Mouse (Mus musculus) heart, postnatal 10 days (tissue): ENCODE measurements around the gene Nek9. TPM values are rescaled to one million over a fixed set of nuclear protein-coding genes. Genes with fewer than 3 reads are reported as not detected.

Experiments used
- DNase-seq, 2 experiments: peaks; one replicate each; pipeline ENCODE4 v3.0.0; 2021
- intact Hi-C: fragments of 180-260 bp; cut with DNase I; formaldehyde crosslinking; loops from one replicate; pipeline ENCODE4 v1.15.1; 2025
- total RNA-seq, 2 experiments: library from RNA; stranded (reverse); gene quantifications; 2 replicates each; pipeline ENCODE4 v1.2.3; 2021

Nek9 gene
- total RNA-seq, 2 experiments from 2014 or later, result 74.2 to 79.1 TPM

DNA sequence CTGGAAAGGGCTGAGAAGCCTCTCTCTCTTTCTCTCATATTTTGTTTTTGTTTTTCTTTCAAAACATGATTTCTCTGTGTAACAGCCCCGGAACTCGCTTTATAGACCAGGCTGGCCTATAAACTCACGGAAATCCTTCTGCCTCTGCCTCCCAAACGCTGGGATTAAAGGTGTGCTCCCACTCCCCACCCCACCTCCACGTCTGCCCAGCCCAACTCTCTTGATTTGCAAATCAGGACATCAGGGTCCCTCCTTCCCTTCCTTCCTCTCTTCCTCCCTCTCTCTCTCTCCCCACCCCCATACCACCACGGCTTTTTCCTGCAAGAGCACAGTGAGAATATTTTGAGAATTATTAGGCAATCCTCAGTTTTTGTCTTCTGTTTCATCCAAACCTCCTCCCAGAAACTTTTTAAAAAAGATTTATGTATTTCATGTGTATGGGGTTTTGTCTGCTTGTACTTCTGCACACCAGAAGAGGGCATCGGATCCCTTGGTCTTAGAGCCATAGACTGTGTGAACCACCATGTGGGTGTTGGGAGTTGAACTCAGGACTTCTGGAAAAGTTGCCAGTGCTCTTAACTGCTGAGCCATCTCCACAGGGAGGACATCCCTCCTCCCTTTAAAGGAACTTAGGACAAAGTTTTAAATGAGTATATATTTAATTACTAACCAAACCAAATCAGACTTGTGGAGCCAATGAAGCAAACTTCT lies 67.9 kb downstream of the Nek9 start:
- DNase-seq, result no peak
- intact Hi-C loops, result loop anchor here (5.0 kb wide), 1 partner anchor 44 kb away; no protein-coding TSS in a partner anchor

DNA sequence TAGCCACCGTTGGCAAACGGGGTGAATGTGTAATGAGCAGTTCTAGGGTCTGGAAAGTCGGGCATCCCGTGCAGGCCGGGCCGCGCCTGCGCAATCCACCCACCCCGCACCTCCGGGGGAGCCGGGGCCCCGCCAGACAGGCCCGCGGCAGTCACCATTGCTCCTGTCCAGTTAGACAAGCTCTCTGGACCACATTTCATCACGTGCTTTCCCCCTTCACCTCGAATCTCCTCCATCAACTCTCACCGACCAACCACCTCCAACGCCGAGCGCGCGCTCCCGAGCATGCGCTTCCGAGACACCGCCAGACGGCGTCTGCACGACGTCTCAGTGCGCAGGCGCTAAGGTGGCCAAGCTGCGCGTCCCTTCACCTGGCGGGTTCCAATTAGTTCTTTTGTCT lies 68.8 kb downstream of the Nek9 start, which contains the start of gene Mlh3:
TSS of gene Mlh3 (minus strand) at position 281 of the 400 bp plus-strand sequence.
- peak; percentile 86 to 87 for DNase-seq
- intact Hi-C loops, result loop anchor here (5.0 kb wide), 1 partner anchor 43 kb away; no protein-coding TSS in a partner anchor

- DNase-seq, result no peak
- intact Hi-C loops, result loop anchor here (5.0 kb wide), 1 partner anchor 43 kb away; no protein-coding TSS in a partner anchor
These were observed 69.3 kb downstream of the Nek9 start for GRCm38 (mm10) chr12:85269821-85270220.

DNA sequence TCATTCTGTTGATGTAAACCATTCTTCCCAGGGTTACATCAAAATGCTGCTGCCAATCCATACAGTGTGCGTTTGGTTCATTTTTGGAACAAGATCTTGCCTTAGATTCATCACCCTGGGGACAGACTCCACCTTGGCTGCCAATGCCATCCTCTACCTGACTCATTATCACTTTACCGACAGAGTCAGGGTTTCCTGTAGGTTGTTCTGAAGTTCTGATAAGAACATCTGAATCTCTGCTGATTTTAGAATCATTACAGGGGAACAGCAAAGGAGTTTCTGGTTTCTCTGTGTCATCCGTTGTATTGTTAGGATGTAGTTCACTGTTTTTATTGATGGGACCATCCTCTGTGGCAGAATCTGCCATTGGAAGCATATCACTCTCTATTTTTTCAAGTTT lies 72.9 kb downstream of the Nek9 start:
- no peak for DNase-seq
- intact Hi-C loops, result no loop called here

DNA sequence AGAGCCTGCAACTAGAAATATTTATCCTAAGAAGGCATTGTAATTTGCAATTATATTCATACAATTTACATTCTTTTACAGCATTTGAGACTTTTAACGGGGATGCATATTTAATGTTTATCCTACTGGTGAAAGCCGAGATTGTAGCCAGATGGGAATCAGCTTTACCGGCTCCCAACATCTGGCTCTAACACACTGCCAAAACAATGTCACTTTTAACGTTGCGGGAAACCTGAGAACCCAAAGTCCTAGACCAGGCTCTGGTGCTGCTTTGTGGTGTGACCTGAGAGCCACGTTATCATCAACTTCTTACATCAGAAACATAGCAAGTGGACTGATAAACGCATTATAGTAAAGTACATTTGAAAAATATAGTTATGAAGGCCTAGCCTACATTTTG lies 74.2 kb downstream of the Nek9 start:
- intact Hi-C loops, result no loop called here

GRCm38 (mm10) chr12:85264531-85264930 lies 74.6 kb downstream of the Nek9 start:
- intact Hi-C loops, result no loop called here
- no peak for DNase-seq

More for the DNA sequence above, 74.2 kb downstream of the Nek9 start:
- DNase-seq, result no peak

DNA sequence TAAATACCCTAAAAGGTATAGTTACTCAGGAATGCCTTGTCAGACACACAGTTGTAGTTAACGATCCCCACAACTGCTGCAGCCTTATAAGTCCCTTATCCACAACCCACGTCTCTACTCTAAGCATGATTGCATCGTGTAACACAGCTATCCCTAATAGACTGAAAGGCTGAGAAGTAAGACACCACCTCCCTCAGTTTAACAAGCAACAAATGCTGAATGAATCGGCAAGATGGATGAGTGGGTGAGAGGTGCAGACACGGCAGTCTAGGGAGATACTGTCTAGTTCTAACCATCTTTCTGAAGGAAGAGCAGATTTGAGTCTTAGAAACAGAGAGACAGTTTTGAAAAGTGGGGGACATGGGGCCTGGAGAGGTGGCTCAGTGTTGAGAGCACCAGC lies 76.0 kb downstream of the Nek9 start:
- intact Hi-C loops, result no loop called here
- no peak for DNase-seq

DNA sequence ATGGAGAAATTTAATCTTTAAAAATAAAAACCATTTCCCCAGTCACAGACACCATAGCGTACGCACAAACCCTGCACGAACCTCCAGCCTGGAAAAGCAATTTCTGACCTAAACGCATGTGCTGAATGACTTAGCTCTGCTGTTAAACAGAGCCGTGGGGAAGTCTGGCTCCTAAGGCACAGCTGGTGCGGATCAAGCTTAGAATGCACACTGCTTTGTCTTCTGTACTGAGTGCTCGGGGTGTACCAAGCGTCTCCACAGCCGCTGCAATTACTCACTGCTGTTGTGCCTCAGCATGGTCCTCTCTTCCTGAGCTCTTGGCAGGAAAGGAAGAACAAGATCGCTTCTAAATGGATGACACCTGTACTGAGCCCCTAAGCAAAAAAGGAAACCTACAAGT lies 76.7 kb downstream of the Nek9 start:
- intact Hi-C loops, result no loop called here
- no peak for DNase-seq

- DNase-seq, result no peak
These were observed 82.0 kb downstream of the Nek9 start for GRCm38 (mm10) chr12:85257008-85257639.

DNA sequence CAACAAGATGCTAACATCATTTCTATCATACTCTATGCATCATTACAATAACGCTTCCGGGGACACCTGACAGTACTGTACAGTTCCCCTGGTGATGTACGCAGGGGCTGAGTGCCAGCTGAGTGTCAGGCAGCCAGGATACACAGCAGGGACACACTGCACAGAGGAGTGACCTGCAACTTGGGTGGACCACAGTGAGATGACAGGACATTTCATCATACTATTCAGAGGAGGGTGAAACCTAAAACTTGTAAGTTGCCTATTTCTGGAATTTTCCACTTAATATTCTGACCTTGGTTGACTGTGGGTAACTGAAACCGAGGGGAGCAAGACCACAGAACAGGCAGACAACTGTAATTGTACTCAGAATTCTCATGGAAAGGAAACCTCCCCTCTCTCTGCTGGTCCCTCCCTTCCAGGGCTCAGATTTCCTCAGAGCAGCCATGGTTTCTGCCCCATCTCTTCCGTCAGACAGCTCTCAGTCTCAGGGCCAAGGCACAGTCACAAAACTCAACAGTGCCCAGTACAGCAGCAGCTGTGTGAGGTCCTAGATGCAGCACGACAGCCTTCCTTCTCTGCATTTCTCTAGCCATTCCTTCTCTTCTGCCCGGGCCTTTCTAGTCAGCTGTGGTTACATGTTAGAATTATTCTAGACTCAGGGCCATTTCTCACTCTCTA lies 82.9 kb downstream of the Nek9 start:
- intact Hi-C loops, result no loop called here
- DNase-seq, result no peak

More at GRCm38 (mm10) chr12:85257008-85257639, 82.0 kb downstream of the Nek9 start:
- intact Hi-C loops, result no loop called here

DNA sequence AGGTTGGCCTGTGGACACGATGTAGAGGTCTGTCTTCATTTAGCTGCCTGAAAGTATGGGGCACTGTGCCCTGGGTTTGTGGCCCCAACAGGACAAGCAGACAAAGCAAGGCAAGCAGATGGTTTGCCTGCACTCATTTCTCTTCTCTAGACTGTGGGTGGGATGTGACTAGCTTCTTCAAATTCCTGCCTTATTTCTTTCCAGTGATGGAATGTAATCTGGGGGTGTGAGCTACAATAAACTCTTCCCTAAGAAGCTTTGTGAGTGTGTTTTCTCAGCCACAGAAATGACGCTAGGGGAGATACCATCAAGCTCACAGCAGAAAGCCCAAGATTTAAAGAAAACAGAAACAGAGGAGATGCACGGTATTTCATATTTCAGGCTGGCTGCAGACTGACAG lies 87.1 kb downstream of the Nek9 start:
- no peak for DNase-seq
- intact Hi-C loops, result no loop called here

Other genes starting within 250 kb of the Nek9 start
- gene Prox2, start 228.6 kb downstream of the Nek9 start, total RNA-seq, result 1 to 10 TPM; 2.2 to 3.3 TPM
- gene Dlst, start 228.5 kb downstream of the Nek9 start, total RNA-seq, result 100 to 1,000 TPM; 632 to 665 TPM
- 1 to 10 TPM; 3.2 to 3.8 TPM for gene Rps6kl1, start 188.1 kb downstream of the Nek9 start, total RNA-seq
- gene Pgf, start 161.6 kb downstream of the Nek9 start, total RNA-seq, result 1 to 10 TPM; 2.4 to 6.2 TPM
- gene Eif2b2, start 119.9 kb downstream of the Nek9 start, total RNA-seq, result 10 to 100 TPM; 56.5 to 57.8 TPM
- 1 to 10 TPM; 7.1 to 8.2 TPM for gene Mlh3, start 68.8 kb downstream of the Nek9 start, total RNA-seq
- 10 to 100 TPM; 21.3 to 22.9 TPM for gene Acyp1, start 50.9 kb downstream of the Nek9 start, total RNA-seq
- gene Zc2hc1c, start 50.8 kb downstream of the Nek9 start, total RNA-seq, result 1 to 10 TPM; 1.6 to 1.7 TPM
- 100 to 1,000 TPM; 184 to 190 TPM for gene Tmed10, start 35.5 kb upstream of the Nek9 start, total RNA-seq
- gene Fos, start 134.5 kb upstream of the Nek9 start, total RNA-seq, result 1 to 10 TPM; 1.8 to 3.3 TPM